Mouse (Mus musculus) erythroblast, embryonic 14.5 days (primary cell): ENCODE data around the gene Ryr2.

Experiments used
- GATA1 ChIP-seq: IDR thresholded peaks from 2 replicates; pipeline ENCODE4 v1.6.1; 2012; ENCODE audit warnings: low read length, inconsistent platforms, mixed read lengths
- TAL1 ChIP-seq: IDR thresholded peaks from 3 replicates; pipeline ENCODE4 v1.6.1; 2012; ENCODE audit warnings: low read length, inconsistent platforms, mixed read lengths

DNA sequence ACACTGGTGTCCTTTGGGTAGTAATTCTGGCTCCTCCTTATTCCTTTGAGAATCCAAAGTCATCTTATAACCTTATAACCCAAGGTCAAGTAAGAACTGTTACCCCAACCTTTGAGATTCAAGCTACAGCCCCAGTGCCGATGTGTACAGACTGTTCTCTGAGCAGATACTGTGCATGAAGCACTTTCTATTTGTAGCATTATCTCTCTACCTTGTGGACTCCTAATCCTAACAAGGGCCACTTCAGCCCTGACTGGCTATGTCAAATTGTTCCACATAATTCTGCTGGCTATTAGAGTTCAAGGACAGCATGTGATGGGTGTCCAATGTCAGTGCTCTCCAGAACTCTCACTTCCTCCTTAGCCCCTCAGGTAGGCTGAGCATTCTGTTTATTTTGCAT is 22.4 kb upstream of the Ryr2 start:
- TF ChIP-seq TAL1 (no peak), GATA1 (no peak)
